Mouse (Mus musculus) erythroblast, embryonic 14.5 days (primary cell): Measurements from ENCODE around the gene Spata2. TPM values are rescaled to one million over a fixed set of nuclear protein-coding genes. Genes with fewer than 3 reads are reported as not detected.

Source experiments
- H3K27me3 ChIP-seq: 2 replicates; pipeline ENCODE4 v1.6.1; 2012; ENCODE audit warnings: inconsistent platforms; ENCODE audit not compliant: control insufficient read depth
- H3K36me3 ChIP-seq: 2 replicates; pipeline ENCODE4 v1.6.1; 2012; ENCODE audit warnings: mild to moderate bottlenecking, inconsistent platforms; ENCODE audit not compliant: control insufficient read depth
- H3K4me1 ChIP-seq: 2 replicates; pipeline ENCODE4 v1.6.1; 2012; ENCODE audit warnings: inconsistent platforms; ENCODE audit not compliant: control insufficient read depth
- H3K4me3 ChIP-seq: replicated peaks from 2 replicates; pipeline ENCODE3; 2012; ENCODE audit warnings: moderate library complexity, mild to moderate bottlenecking, inconsistent platforms
- H3K9me3 ChIP-seq: 2 replicates; pipeline ENCODE4 v1.6.1; 2012; ENCODE audit warnings: low read length, inconsistent platforms, mixed read lengths; ENCODE audit not compliant: control insufficient read depth
- GATA1 ChIP-seq: IDR thresholded peaks from 2 replicates; pipeline ENCODE4 v1.6.1; 2012; ENCODE audit warnings: low read length, inconsistent platforms, mixed read lengths
- TAL1 ChIP-seq: IDR thresholded peaks from 3 replicates; pipeline ENCODE4 v1.6.1; 2012; ENCODE audit warnings: low read length, inconsistent platforms, mixed read lengths
- polyA plus RNA-seq: library from polyadenylated mRNA; stranded (reverse); fragments of >175 nt; gene quantifications from 2 replicates; pipeline ENCODE4 v1.2.3, GENCODE M21; 2012

Gene Spata2
- polyA plus RNA-seq, 1 experiment: 2.4 TPM

- Histone ChIP-seq H3K9me3 (no peaks in the 10 kb centered on the region; the same call in 1 of the 2 replicates), H3K27me3 (peaks cover 73% of the 10 kb centered on the region), H3K4me1 (peaks cover 10% of the 10 kb centered on the region), H3K4me3 (peak within 1 kb of the TSS; percentile 43), H3K36me3 (no peaks in the 10 kb centered on the region; the same call in 1 of the 2 replicates)
- TF ChIP-seq GATA1 (no peak), TAL1 (no peak)
Observed at GRCm38 (mm10) chr2:167537476-167538297, 45.0 kb upstream of the Spata2 start, which contains the start of gene Snai1. Gene Snai1, plus strand, starts transcription at chr2:167538195.

DNA sequence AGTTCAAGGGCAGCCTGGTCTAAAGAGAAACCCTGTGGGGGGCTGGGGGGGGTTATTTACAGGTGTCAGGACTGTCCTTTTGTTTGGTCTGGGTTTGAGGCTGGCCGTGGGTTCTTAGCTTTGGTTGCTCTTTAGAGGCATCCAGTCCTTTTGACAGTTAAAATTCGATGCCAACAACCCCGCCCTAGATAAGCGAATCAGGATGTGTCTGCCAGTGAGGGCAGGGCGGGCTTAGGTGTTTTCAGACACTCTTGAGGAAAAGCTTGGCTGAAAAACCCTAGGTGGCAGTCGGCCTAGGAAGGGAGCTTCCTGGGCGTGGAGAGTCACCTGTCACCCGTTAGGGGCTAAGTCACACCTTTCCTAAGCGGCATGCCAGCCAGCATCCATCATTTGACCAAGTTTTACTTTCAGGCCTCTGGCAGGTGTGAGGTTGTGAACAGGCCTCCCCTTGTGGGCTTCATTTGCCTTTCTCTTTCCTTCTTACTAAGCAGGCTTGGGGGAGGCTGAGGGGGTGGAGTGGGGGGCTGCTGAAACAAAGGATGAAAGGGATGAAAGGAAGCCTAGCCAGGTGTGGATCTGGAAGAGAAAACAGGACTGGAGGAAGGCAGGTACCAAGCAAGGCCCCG, 43.7 kb upstream of the Spata2 start:
- H3K9me3 ChIP-seq: no peaks in the 10 kb centered on the region; the same call in 1 of the 2 replicates
- no peak overlapping the region for H3K4me3 ChIP-seq
- TF ChIP-seq TAL1 (no peak), GATA1 (no peak)
- H3K36me3 ChIP-seq: no peaks in the 10 kb centered on the region; the same call in 1 of the 2 replicates
- H3K4me1 ChIP-seq: peaks cover 12% of the 10 kb centered on the region
- H3K27me3 ChIP-seq: peaks cover 66% of the 10 kb centered on the region

DNA sequence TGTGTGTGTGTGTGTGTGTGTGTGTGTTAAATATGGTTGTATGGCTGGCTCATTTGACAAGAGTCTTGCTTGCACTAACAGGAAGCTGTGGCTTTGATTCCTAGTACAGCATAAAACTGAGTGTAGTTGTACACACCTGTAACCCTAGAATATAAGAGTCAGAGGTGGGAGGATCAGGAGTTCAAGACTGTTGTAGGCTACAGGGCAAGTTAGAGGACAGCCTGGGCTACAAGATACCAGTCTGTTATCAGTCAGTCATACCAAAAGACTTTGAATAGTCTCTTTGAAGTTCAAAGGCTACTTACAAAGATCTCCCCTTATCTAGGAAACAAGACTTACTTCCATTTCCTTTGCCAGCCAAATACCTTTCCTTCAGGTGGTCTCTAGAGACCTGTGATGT, 41.2 kb upstream of the Spata2 start:
- Histone ChIP-seq H3K36me3 (no peaks in the 10 kb centered on the region), H3K4me3 (no peak overlapping the region), H3K9me3 (no peaks in the 10 kb centered on the region; the same call in 1 of the 2 replicates), H3K4me1 (peaks cover 12% of the 10 kb centered on the region), H3K27me3 (peaks cover 42% of the 10 kb centered on the region)
- TF ChIP-seq GATA1 (no peak), TAL1 (no peak)

DNA sequence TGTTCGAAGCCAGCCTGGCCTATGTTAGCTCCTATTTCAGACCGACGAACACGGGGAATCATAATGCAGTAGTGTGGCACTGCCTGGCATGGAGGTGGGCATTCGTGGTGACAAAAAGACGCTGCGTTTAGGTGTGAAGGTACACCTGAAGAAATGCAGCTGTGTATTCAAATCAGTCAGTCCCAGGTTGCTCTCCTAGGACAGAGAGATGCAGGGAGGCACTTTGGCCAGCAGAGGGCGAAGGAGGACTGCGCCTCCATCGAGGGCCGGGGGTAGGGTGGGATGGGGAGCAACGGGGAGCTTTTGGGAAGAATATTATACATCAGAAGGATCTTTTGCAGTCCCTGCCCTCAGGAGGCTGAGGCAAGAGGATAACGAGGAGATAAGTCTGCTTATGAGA, 39.4 kb upstream of the Spata2 start:
- H3K4me1 ChIP-seq: peaks cover 9% of the 10 kb centered on the region
- no peaks in the 10 kb centered on the region for H3K9me3 ChIP-seq
- no peak overlapping the region for H3K4me3 ChIP-seq
- H3K36me3 ChIP-seq: no peaks in the 10 kb centered on the region
- H3K27me3 ChIP-seq: peaks cover 25% of the 10 kb centered on the region
- TF ChIP-seq GATA1: no peak
- TF ChIP-seq TAL1: no peak

GRCm38 (mm10) chr2:167530536-167530935, 37.8 kb upstream of the Spata2 start:
- Histone ChIP-seq H3K9me3 (no peaks in the 10 kb centered on the region), H3K36me3 (no peaks in the 10 kb centered on the region), H3K4me1 (peaks cover 7% of the 10 kb centered on the region), H3K27me3 (peaks cover 9% of the 10 kb centered on the region), H3K4me3 (no peak overlapping the region)
- TF ChIP-seq TAL1: no peak
- TF ChIP-seq GATA1: no peak

DNA sequence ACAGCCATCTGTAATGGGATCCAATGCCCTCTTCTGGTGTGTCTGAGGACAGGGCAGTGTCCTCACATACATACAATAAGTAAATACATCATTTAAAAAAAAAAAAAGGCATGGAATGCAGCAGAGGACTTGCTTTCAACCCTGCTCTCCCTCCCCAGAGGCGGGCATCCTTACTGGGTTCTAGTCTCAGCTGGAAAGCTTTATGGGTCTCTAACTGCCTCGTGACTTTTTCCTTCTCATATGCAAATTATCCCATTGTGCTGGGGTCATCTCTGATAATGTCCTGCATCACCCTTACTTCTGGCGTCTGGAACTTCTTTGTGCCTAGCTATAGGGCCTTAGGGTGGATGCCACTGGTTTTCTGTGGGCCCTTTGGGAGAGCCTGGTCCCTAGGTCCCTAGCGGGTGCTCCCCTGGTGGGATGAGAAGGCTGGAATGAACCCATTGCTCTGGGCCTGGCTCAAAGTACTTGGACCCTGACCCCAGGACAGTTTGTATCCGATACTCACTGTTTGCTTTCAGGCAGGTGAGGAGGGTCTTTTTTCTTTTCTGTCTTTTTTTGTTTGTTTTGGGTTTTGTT, 37.3 kb upstream of the Spata2 start:
- Histone ChIP-seq H3K9me3 (no peaks in the 10 kb centered on the region), H3K36me3 (no peaks in the 10 kb centered on the region), H3K4me3 (no peak overlapping the region), H3K4me1 (peaks cover 7% of the 10 kb centered on the region), H3K27me3 (peaks cover 5% of the 10 kb centered on the region)
- TF ChIP-seq TAL1 (no peak), GATA1 (no peak)

DNA sequence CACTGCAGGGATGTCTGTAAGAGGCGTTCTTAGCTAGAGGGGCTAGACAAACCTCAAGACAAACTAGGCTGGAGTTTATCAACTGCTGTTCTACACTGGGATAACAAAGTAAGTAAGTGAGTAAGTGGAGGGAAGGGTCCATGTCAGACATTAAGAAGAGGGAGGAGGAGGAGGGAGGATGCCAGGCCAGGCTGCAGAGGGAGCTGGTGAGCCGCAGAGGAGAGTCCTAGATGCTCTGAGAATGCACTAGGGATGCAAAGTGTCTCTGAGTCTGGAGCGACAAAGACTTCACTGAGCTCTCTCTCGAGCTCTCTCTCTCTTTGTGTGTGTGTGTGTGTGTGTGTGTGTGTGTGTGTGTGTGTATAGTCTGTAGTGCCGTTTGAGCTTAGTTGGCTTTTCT, 35.6 kb upstream of the Spata2 start:
- Histone ChIP-seq H3K9me3 (no peaks in the 10 kb centered on the region), H3K36me3 (no peaks in the 10 kb centered on the region), H3K27me3 (no peaks in the 10 kb centered on the region; the same call in 1 of the 2 replicates), H3K4me1 (peaks cover 7% of the 10 kb centered on the region), H3K4me3 (no peak overlapping the region)
- TF ChIP-seq TAL1 (no peak), GATA1 (no peak)

DNA sequence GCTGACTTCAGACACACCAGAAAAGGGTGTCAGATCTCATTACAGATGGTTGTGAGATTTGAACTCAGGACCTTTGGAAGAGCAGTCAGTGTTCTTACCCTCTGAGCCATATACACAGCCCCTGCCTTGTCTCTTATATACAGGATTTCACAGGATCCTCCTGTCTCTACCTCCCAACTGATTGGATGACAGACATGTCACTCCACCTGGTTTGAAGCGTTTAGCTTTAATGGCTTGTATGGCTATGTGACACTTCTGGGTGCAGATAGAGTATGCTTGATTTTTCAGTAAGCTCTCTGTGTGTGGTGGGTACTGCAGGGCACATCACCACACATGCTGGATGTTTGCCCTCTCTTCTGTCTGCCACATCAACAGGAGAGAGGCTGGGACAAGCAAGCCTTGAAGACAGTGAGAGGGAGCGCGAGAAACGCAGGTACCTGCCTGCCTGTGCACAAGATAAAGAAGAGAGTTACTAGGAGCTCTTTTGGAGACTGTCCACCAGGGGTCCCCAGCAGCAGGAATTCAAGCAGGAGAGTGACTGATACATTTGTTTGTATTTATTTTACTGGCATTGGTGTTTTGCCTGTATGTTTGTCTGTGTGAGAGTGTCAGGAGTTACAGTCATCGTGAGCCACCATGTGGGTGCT, 27.0 kb upstream of the Spata2 start:
- TF ChIP-seq TAL1 (no peak), GATA1 (no peak)
- Histone ChIP-seq H3K4me3 (no peak overlapping the region), H3K36me3 (peaks cover 36% of the 10 kb centered on the region), H3K27me3 (no peaks in the 10 kb centered on the region), H3K4me1 (no peaks in the 10 kb centered on the region), H3K9me3 (no peaks in the 10 kb centered on the region)
